Mouse (Mus musculus) ES-E14 (cell line): ENCODE measurements around the gene March5.

Experiments used
- HCFC1 ChIP-seq: IDR thresholded peaks from 2 replicates; pipeline ENCODE4 v1.6.1; 2012; ENCODE audit warnings: low read length, inconsistent platforms, borderline replicate concordance; ENCODE audit not compliant: insufficient read depth
- ZC3H11A ChIP-seq: IDR thresholded peaks from 2 replicates; pipeline ENCODE4 v1.6.1; 2012; ENCODE audit warnings: low read depth, mild to moderate bottlenecking, inconsistent platforms, low read length, borderline replicate concordance

DNA sequence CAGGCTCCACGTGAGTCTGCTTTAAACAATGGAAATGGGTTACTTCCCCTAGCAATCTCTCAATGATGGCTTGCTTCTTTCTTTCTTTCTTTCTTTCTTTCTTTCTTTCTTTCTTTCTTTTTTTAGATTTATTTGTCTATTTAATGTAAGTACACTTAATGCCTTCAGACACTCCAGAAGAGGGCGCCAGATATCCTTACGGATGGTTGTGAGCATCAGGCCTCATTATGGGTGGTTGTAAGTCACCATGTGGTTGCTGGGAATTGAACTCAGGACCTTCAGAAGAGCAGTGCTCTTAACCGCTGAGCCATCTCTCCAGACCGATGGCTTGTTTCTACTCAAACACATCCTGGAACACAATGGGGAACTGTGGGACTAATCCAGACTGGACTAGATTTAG, 33.9 kb downstream of the March5 start:
- TF ChIP-seq ZC3H11A (no peak), HCFC1 (no peak)
